Mouse (Mus musculus) forebrain, embryonic 14.5 days (tissue): ENCODE measurements at regions not wholly inside any gene's neighbourhood (a gene's known extent, or its start where the extent isn't known, plus 50 kb on each side); places are given as distances from the start of the nearest gene placed in this dataset.

ENCODE experiments used
- ATAC-seq: fragments of 200-750 bp; cut with Nextera tagmentation; 2 replicates; pipeline ENCODE4 v1.8.0; 2017; ENCODE audit warnings: mild to moderate bottlenecking, moderate library complexity
- DNase-seq: peaks from one replicate; pipeline ENCODE4 v3.0.0-alpha.2; 2015; ENCODE audit warnings: low spot score
- H3K27ac ChIP-seq: fragments of 300-500 bp; sonication (generic); 2 replicates; pipeline ENCODE4 v1.5.1; 2014; ENCODE audit warnings: low read depth, mild to moderate bottlenecking, control low read depth, low read length, moderate library complexity
- H3K27me3 ChIP-seq: fragments of 300-500 bp; sonication (generic); replicated peaks from 2 replicates; pipeline ENCODE4 v1.6.1; 2014; ENCODE audit warnings: low read length, control low read depth, mixed read lengths; ENCODE audit not compliant: control insufficient read depth, insufficient read depth
- H3K36me3 ChIP-seq: fragments of 300-500 bp; sonication (generic); 2 replicates; pipeline ENCODE4 v1.6.1; 2014; ENCODE audit warnings: low read length, control low read depth; ENCODE audit not compliant: control insufficient read depth, insufficient read depth
- H3K4me1 ChIP-seq: fragments of 300-500 bp; sonication (generic); 2 replicates; pipeline ENCODE4 v1.6.1; 2014; ENCODE audit warnings: antibody characterized with exemption, low read length, control low read depth; ENCODE audit not compliant: control insufficient read depth, insufficient read depth
- H3K4me2 ChIP-seq: fragments of 300-500 bp; sonication (generic); 2 replicates; pipeline ENCODE4 v1.6.1; 2014; ENCODE audit warnings: mild to moderate bottlenecking, control low read depth, low read length
- H3K4me3 ChIP-seq: fragments of 300-500 bp; sonication (generic); 2 replicates; pipeline ENCODE4 v1.5.1; 2014; ENCODE audit warnings: low read depth, low read length, control low read depth
- H3K9ac ChIP-seq: fragments of 300-500 bp; sonication (generic); 2 replicates; pipeline ENCODE4 v1.6.1; 2014; ENCODE audit warnings: mild to moderate bottlenecking, low read length, control low read depth, moderate library complexity
- H3K9me3 ChIP-seq: fragments of 300-500 bp; sonication (generic); replicated peaks from 2 replicates; pipeline ENCODE4 v1.6.1; 2016; ENCODE audit warnings: low read length, control low read depth, mixed read lengths; ENCODE audit not compliant: control insufficient read depth
- WGBS: fragments of 180-500 bp; shearing (Covaris S2); extraction: QIAGEN DNeasy Blood & Tissue Kit; methylation state at CpG from one replicate; pipeline ENCODE4 v1.1.7; 2014; 5-methylcytosine and 5-hydroxymethylcytosine counted together

- Histone ChIP-seq H3K27me3 (no peaks in the 10 kb centered on the region), H3K4me3 (no peak overlapping the region), H3K36me3 (no peaks in the 10 kb centered on the region), H3K9me3 (no peaks in the 10 kb centered on the region), H3K9ac (no peak overlapping the region), H3K27ac (no peak overlapping the region), H3K4me1 (no peaks in the 10 kb centered on the region), H3K4me2 (no peak overlapping the region)
- no peak for ATAC-seq
- WGBS = 89% methylated on average over 1 of the region's 1 CpGs
- no peak for DNase-seq
Measured at GRCm38 (mm10) chr8:76503621-76504020, 395.6 kb upstream of the Nr3c2 start.

- no peaks in the 10 kb centered on the region for H3K27me3 ChIP-seq
- no peak overlapping the region for H3K4me2 ChIP-seq
- DNase-seq (no peak), ATAC-seq (no peak)
- no peak overlapping the region for H3K27ac ChIP-seq
- H3K9ac ChIP-seq = no peak overlapping the region
- H3K36me3 ChIP-seq = no peaks in the 10 kb centered on the region
- no peaks in the 10 kb centered on the region for H3K4me1 ChIP-seq
- no peaks in the 10 kb centered on the region for H3K9me3 ChIP-seq
- H3K4me3 ChIP-seq = no peak overlapping the region
- 85% methylated on average over 3 of the region's 3 CpGs for WGBS
Measured at GRCm38 (mm10) chr8:76507247-76507646, 392.0 kb upstream of the Nr3c2 start.

- no peak overlapping the region for H3K4me2 ChIP-seq
Measured at GRCm38 (mm10) chr8:76509201-76509600, 390.0 kb upstream of the Nr3c2 start.

GRCm38 (mm10) chr8:76514132-76514531 is 385.1 kb upstream of the Nr3c2 start:
- WGBS = 86% methylated on average over 1 of the region's 1 CpGs
- Histone ChIP-seq H3K27ac (no peak overlapping the region), H3K36me3 (no peaks in the 10 kb centered on the region), H3K4me1 (no peaks in the 10 kb centered on the region), H3K4me3 (no peak overlapping the region), H3K9me3 (no peaks in the 10 kb centered on the region), H3K9ac (no peak overlapping the region), H3K27me3 (no peaks in the 10 kb centered on the region), H3K4me2 (no peak overlapping the region)
- ATAC-seq = no peak
- no peak for DNase-seq

More at GRCm38 (mm10) chr8:76509201-76509600, 390.0 kb upstream of the Nr3c2 start:
- H3K36me3 ChIP-seq = no peaks in the 10 kb centered on the region
- H3K27ac ChIP-seq = no peak overlapping the region
- no peak for ATAC-seq
- H3K9me3 ChIP-seq = no peaks in the 10 kb centered on the region
- H3K4me3 ChIP-seq = no peak overlapping the region
- no peak overlapping the region for H3K9ac ChIP-seq
- no peak for DNase-seq
- no peaks in the 10 kb centered on the region for H3K4me1 ChIP-seq
- no peaks in the 10 kb centered on the region for H3K27me3 ChIP-seq

- ATAC-seq (no peak), DNase-seq (no peak)
- H3K27me3 ChIP-seq = no peaks in the 10 kb centered on the region
- 85% methylated on average over 3 of the region's 3 CpGs for WGBS
- no peak overlapping the region for H3K4me2 ChIP-seq
- H3K4me1 ChIP-seq = no peaks in the 10 kb centered on the region
- H3K9ac ChIP-seq = no peak overlapping the region
- no peaks in the 10 kb centered on the region for H3K36me3 ChIP-seq
- no peak overlapping the region for H3K27ac ChIP-seq
- no peak overlapping the region for H3K4me3 ChIP-seq
- H3K9me3 ChIP-seq = no peaks in the 10 kb centered on the region
Measured at GRCm38 (mm10) chr8:76538806-76539480, 360.3 kb upstream of the Nr3c2 start.

- no peaks in the 10 kb centered on the region for H3K27me3 ChIP-seq
- no peaks in the 10 kb centered on the region for H3K4me1 ChIP-seq
- H3K4me2 ChIP-seq = no peak overlapping the region
- no peak overlapping the region for H3K4me3 ChIP-seq
- H3K9ac ChIP-seq = no peak overlapping the region
- ATAC-seq (no peak), DNase-seq (no peak)
- WGBS = 95% methylated on average over 4 of the region's 4 CpGs
- no peaks in the 10 kb centered on the region for H3K9me3 ChIP-seq
- H3K36me3 ChIP-seq = no peaks in the 10 kb centered on the region
- no peak overlapping the region for H3K27ac ChIP-seq
Measured at GRCm38 (mm10) chr8:76539638-76540037, 359.6 kb upstream of the Nr3c2 start.

GRCm38 (mm10) chr8:76540611-76541010 is 358.6 kb upstream of the Nr3c2 start:
- H3K4me3 ChIP-seq = no peak overlapping the region
- no peaks in the 10 kb centered on the region for H3K9me3 ChIP-seq
- DNase-seq = no peak
- ATAC-seq = no peak
- 69% methylated on average over 3 of the region's 3 CpGs for WGBS
- no peaks in the 10 kb centered on the region for H3K36me3 ChIP-seq
- no peaks in the 10 kb centered on the region for H3K4me1 ChIP-seq
- H3K9ac ChIP-seq = no peak overlapping the region
- H3K4me2 ChIP-seq = no peak overlapping the region
- H3K27me3 ChIP-seq = no peaks in the 10 kb centered on the region
- H3K27ac ChIP-seq = no peak overlapping the region

GRCm38 (mm10) chr8:76551681-76552080 is 347.6 kb upstream of the Nr3c2 start:
- Histone ChIP-seq H3K9ac (no peak overlapping the region), H3K4me1 (no peaks in the 10 kb centered on the region), H3K27ac (no peak overlapping the region), H3K4me3 (no peak overlapping the region), H3K27me3 (no peaks in the 10 kb centered on the region), H3K4me2 (no peak overlapping the region), H3K9me3 (no peaks in the 10 kb centered on the region), H3K36me3 (no peaks in the 10 kb centered on the region)
- DNase-seq (no peak), ATAC-seq (no peak)
- 79% methylated on average over 2 of the region's 2 CpGs for WGBS

GRCm38 (mm10) chr8:76601566-76601965 is 297.7 kb upstream of the Nr3c2 start:
- Histone ChIP-seq H3K36me3 (no peaks in the 10 kb centered on the region), H3K27me3 (no peaks in the 10 kb centered on the region), H3K9ac (no peak overlapping the region), H3K27ac (no peak overlapping the region), H3K4me2 (no peak overlapping the region), H3K9me3 (no peaks in the 10 kb centered on the region), H3K4me1 (no peaks in the 10 kb centered on the region), H3K4me3 (no peak overlapping the region)
- DNase-seq (no peak), ATAC-seq (no peak)
- 62% methylated on average over 1 of the region's 1 CpGs for WGBS
